Mouse (Mus musculus) cerebellum, postnatal 25 days (tissue): ENCODE data around the gene Dnajc8.
A peak's percentile ranks its signal among the peaks of the same experiment; 100 is the strongest.
"Not testable (repeated sequence)": the region's sequence is repeated elsewhere in the genome, so short reads cannot be mapped to it uniquely, and the experiment has no call there.

Experiments
- DNase-seq, 2 experiments: peaks; one replicate each; pipeline ENCODE4 v3.0.0; 2021; ENCODE audit warnings: mixed read lengths in 2 of 2

The Dnajc8 gene

GRCm38 (mm10) chr4:132515369-132516155 lies 19.8 kb upstream of the Dnajc8 start:
- peak; percentile 80 to 90 for DNase-seq

DNA sequence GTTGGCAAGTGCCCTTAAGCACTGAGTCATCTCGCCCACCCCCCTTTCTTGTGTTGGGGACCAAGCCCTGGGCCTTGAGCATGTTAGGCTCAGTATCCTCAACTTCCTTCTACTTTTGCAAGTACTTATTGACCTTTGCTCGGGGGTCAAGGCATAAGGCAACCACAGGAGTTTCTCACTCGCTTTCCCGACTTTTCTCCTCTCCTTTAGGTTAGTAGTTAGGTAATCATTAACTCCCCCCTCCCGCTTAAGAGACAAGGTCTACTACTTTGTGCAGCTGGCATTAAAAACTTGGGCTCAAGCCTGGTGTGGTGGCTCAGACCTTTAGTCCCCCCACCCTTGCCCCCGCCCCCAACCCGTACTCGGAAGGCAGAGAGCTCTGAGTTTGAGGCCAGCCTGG lies 17.3 kb upstream of the Dnajc8 start:
- no peak for DNase-seq

DNA sequence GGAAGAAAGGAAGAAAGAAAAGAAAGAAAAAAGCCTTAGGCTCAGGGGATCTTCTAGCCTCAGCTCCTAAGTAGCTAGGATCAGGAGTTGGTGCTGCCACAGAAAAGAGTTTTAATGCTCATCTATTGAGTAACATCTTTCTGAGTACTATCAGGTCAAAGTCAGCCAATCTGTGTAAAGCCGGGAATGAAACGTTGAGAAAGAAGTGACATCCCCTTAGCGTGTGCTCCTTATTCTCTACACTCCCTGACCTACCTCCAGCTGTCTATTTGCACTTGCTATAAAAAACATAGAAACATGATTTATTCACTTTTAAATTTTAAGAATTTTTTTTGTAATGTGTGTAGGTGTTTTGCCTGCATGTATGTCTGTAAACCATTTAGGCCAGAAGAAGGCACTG lies 16.2 kb upstream of the Dnajc8 start:
- no peak for DNase-seq

DNA sequence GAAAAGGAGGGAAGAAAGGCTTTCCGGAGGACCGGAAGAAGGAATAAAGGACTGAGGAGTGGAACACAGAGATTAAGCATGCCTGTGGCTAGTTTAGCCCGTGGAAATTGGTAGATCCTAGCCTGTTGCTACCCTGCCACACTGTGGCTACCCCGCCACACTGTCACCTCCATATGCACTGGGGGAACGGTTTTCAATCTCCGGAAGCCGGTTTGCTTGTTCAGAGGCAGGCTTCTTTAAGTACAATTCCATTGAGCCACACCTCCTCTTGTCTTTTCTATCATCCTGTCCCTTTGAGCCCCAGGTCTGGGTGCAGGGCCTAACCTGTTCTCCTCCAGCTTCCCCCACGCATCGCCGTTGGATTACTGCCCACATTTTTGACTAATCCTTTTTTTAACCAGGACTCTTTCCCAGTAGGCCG lies 11.0 kb upstream of the Dnajc8 start:
- DNase-seq: no peak

DNA sequence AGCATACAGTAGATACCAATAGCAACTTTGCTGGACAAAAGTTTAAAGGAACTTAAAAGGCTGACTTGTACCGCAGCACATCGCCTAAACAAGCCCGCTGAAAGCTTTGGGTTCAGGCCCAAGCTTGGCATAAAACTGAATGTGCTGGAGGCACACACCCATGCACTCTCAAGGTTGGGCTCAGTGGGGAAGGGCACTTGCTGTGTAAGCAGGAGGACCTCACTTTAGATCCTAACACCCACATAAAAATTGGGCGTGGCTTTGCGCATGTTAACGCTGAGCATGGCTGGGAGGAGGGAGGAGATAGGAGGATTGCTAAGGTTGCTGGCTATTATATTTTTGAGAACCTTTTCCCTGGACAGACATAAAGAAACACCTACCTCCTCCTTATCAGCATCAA lies 10.5 kb upstream of the Dnajc8 start:
- DNase-seq: no peak

GRCm38 (mm10) chr4:132526678-132527077 lies 8.7 kb upstream of the Dnajc8 start:
- DNase-seq: no peak

DNA sequence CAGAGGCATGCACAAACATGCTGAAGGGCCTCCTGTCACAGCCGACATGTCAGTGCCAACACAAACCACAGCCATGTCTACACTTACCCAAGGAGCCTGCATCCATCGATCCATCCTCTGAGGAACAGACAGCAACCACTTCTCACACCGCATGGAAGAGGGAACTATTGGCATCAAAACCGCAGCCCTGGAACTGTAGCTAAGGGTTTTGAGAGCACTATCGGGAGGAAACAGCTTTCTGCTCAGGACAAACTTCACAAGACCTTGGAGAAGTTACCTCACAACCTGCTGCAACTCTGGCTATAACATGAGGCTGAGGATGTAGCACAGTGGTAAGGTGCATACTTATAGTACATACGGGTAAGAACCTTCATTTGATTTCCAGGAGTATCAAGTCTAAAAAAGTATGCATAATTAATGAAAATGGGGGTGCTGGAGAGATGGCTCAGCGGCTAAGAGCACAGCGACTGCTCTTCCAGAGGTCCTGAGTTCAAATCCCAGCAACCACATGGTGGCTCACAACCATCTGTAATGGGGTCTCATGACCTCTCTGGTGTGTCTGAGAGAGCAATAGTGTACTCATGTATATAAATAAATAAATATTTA lies 7.3 kb upstream of the Dnajc8 start:
- no peak for DNase-seq

- no peak for DNase-seq
Measured at GRCm38 (mm10) chr4:132529344-132529743, 6.0 kb upstream of the Dnajc8 start.

GRCm38 (mm10) chr4:132530033-132530804 lies 5.1 kb upstream of the Dnajc8 start:
- DNase-seq: no peak

GRCm38 (mm10) chr4:132532496-132532895 lies 2.9 kb upstream of the Dnajc8 start:
- no peak for DNase-seq

DNA sequence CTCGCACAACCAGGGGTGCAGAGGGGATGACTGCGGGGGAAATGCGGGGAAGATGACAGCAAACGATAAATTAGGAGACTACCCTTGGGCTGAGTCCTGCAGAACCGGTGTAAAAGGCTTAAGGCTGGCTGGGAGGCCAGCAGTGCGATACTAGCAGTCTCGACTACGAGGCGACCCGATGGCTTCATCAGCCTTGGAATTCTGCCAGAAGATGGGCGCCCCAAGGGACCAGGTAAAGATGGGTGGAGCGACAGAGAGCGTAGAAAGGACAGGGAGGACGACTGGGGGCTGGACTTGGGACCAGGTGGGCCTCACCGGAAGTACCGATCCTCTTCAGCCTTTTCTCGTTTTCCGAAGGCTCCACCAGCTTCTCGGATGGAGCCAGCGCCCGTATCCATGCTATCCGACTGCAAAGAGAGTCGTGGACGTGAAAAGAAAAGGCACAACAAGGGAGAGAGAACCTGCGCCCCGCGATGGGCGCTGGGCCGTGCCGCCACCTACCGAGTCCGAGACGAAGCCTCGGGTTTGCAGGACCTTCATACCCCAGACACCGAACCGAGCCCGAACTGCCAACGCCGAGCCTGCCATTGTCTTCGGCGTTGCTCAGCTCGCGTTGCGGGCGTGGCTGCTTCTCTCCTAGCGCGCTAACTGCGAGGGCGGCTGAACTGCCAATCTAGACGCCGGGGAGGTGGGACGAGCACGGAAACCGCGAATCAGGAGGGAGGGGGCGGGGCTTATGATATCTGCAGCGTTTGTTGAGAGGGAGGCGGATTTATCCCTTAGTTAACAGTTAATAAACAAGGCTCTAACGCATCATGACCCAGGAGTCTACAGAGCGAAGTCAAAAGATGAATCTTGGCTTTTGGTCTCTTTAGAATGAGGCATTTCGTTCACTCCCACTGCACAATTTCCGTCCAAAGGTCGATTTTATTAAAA lies 2.1 kb upstream of the Dnajc8 start, which contains the start of gene Atpif1:
TSS of gene Atpif1 (minus strand) at position 679 of the 936 bp plus-strand sequence.
- DNase-seq: peak; percentile 90 to 96

DNA sequence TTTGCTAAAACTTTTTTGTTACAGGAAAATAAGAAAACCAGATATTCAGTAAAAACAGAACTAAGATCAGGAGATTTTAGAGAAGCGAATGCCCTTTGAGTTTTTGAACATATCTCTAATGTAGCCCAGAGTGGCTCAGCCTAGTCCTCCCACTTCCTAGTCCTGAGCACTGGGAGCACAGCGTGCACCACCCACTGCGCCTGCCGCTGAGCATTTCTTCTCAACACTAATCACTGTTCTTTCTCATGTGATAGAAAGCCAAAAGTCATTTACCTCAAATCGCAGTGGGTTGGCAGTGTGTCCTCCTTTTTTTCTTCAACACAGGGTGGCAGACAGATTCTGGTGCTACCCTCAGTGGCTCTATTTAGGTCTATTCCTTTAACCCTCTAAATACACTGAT lies 4.1 kb downstream of the Dnajc8 start:
- DNase-seq: no peak

DNA sequence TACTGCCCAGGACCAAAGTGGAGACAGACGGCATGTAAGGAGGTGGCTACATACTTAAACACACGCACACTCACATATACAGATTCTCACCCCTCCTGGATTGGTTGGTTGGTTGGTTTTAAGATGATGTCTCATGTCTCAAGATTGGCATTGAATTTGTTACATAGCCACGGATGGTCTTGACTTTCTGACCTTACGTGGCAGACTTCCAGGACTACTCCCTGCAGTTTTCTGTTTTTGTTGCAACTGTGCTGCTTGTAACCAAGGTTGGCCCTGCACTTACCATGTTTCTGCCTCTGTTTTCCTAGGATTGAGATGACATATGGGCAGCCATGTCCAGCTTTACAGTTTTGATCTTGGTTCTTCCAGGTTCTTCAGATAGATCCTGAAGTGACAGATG lies 6.1 kb downstream of the Dnajc8 start:
- DNase-seq: no peak

DNA sequence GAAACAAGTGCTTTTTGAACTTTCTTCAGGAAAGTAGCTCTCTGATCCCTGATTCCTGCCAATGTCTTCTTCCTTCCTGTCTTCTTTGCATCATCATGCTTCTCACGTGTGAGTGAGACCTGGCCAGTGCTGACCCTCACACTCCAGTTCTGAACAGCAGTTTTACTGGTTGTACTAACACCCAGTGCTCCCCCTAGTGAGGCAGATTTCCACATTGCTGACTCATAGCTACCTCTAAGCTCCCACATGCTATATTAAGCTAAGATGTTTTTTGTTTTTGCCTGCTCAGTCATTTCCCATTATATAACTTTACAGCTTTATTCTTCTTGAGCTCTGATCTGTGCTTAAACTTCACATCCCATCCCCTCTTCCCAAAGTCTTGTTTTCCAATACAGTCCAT lies 7.4 kb downstream of the Dnajc8 start:
- no peak for DNase-seq

GRCm38 (mm10) chr4:132545851-132546250 lies 10.5 kb downstream of the Dnajc8 start:
- peak; percentile 60 to 80 for DNase-seq

DNA sequence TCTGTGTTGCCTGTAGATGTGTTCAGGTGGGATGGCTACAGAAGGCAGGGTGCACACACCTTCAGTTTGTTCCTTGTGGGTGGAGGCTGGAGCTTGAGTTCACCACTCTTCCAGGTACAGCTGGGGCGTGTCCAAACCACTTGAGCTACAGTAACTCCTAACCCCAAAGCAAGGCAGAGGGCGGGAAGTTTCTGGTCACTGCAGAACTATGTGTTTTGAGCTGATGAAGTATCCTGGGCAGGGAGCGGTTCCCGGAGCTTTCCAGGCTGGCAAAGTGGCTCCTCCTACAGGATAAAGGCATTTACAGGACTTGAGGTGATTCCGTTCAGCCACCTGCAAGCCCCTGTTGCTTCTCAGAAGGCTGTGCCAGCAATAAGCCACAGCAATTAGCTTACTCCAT lies 18.9 kb downstream of the Dnajc8 start:
- DNase-seq: no peak

GRCm38 (mm10) chr4:132554653-132555052 lies 19.3 kb downstream of the Dnajc8 start:
- DNase-seq: no peak

DNA sequence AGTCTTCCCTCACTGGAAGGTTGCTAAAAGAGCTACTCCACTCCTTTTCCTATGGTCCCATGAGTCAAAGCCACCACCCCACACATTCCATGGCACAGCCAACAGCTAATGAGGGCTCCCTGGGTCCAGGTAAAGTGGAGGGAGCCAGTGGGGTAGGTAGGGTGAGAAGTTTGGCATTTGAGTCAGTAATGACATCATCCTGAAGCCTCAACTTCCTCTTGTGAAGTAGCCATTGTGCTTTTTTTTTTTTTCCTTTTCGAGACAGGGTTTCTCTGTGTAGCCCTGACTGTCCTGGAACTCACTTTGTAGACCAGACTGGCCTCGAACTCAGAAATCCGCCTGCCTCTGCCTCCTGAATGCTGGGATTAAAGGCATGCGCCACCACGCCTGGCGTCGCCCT lies 20.2 kb downstream of the Dnajc8 start:
- not testable (repeated sequence) for DNase-seq

DNA sequence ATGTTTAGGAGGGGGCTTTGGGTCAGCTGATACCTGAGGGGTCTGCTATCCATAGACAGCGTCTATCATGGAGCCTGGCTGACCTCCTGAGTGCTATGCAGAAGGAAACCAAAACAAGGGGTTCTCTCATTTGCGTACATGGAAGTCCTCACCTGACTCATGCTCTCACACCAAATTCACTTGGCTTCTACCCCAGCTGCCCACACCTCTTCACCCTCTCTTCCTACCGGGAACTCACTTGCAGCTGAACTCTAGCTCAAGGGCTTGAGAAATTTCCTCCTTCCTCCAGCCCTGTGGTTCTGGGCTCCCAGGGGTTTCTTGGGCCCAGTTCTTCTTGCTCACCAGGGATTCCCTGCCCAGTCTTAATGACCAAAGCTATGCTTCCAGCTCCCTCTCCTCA lies 27.9 kb downstream of the Dnajc8 start:
- no peak for DNase-seq

- no peak for DNase-seq
Measured at GRCm38 (mm10) chr4:132563965-132564364, 28.6 kb downstream of the Dnajc8 start, which contains the start of gene Ptafr. Gene Ptafr (plus strand): TSS chr4:132564067.

GRCm38 (mm10) chr4:132565089-132565747 lies 29.9 kb downstream of the Dnajc8 start:
- peak in 1 of 2 experiments; percentile 49 for DNase-seq

GRCm38 (mm10) chr4:132567361-132567779 lies 32.0 kb downstream of the Dnajc8 start:
- peak; percentile 17 to 28 for DNase-seq
